Mouse (Mus musculus): ENCODE data around the gene Plscr3. TPM values are rescaled to one million over a fixed set of nuclear protein-coding genes. Genes with fewer than 3 reads are reported as not detected.

The Plscr3 gene
- 72.1 and 74.9 TPM in 2 replicates for polyA plus RNA-seq (2015; fragmentation: Nextera tagmentation; extraction: Ambion mirVana)

- peak within 1 kb of the TSS; percentile 85 for H3K9ac ChIP-seq (ENCODE audit: low read length)
- H3K4me1 ChIP-seq (ENCODE audit: control insufficient read depth, insufficient read depth, low read length) = peaks cover 19% of the 10 kb centered on the region
- H3K36me3 ChIP-seq (ENCODE audit: control insufficient read depth, insufficient read depth) = peaks cover 24% of the 10 kb centered on the region
- H3K9me3 ChIP-seq (replicated peaks; ENCODE audit: control insufficient read depth, low read length) = no peaks in the 10 kb centered on the region
- H3K4me2 ChIP-seq (ENCODE audit: low read depth, low read length) = peak within 1 kb of the TSS; percentile 78
- H3K4me3 ChIP-seq (ENCODE audit: low read length) = peak within 1 kb of the TSS; percentile 78
- H3K27ac ChIP-seq (ENCODE audit: low read length) = peak within 1 kb of the TSS; percentile 93
- WGBS = under 1% methylated on average over 38 of the region's 38 CpGs
- H3K27me3 ChIP-seq (ENCODE audit: control insufficient read depth, insufficient read depth, low read length) = no peaks in the 10 kb centered on the region
- peak; percentile 93 for ATAC-seq (replicated peaks; ENCODE audit: extremely low read depth, insufficient read depth, low FRiP score)
These were observed at the start of gene Plscr3 for GRCm38 (mm10) chr11:69846198-69846680. Gene Plscr3 (plus strand): TSS chr11:69846376.

GRCm38 (mm10) chr11:69797924-69798323 lies 48.3 kb upstream of the Plscr3 start:
- peaks cover 36% of the 10 kb centered on the region for H3K4me1 ChIP-seq (ENCODE audit: control insufficient read depth, insufficient read depth, low read length)
- H3K9ac ChIP-seq (ENCODE audit: low read length) = no peak overlapping the region
- no peaks in the 10 kb centered on the region for H3K36me3 ChIP-seq (ENCODE audit: control insufficient read depth, insufficient read depth)
- no peak for ATAC-seq (replicated peaks; ENCODE audit: extremely low read depth, insufficient read depth, low FRiP score)
- H3K27me3 ChIP-seq (ENCODE audit: control insufficient read depth, insufficient read depth, low read length) = 0 out of 2 replicates have a peak, but pooled peaks cover 2% of the 10 kb centered on the region
- H3K9me3 ChIP-seq (replicated peaks; ENCODE audit: control insufficient read depth, low read length) = no peaks in the 10 kb centered on the region
- H3K4me2 ChIP-seq (ENCODE audit: low read depth, low read length) = no peak overlapping the region
- WGBS = 67% methylated on average over 7 of the region's 7 CpGs
- no peak overlapping the region for H3K4me3 ChIP-seq (ENCODE audit: low read length)
- no peak overlapping the region for H3K27ac ChIP-seq (ENCODE audit: low read length)

GRCm38 (mm10) chr11:69799394-69800137 lies 46.6 kb upstream of the Plscr3 start:
- Histone ChIP-seq H3K9ac (ENCODE audit: low read length) (no peak overlapping the region), H3K4me3 (ENCODE audit: low read length) (no peak overlapping the region), H3K9me3 (replicated peaks; ENCODE audit: control insufficient read depth, low read length) (no peaks in the 10 kb centered on the region), H3K27ac (ENCODE audit: low read length) (peak overlapping the region; percentile 11; the same call in 1 of the 2 replicates), H3K4me1 (ENCODE audit: control insufficient read depth, insufficient read depth, low read length) (peaks cover 50% of the 10 kb centered on the region), H3K4me2 (ENCODE audit: low read depth, low read length) (peak overlapping the region; percentile 99), H3K36me3 (ENCODE audit: control insufficient read depth, insufficient read depth) (no peaks in the 10 kb centered on the region), H3K27me3 (ENCODE audit: control insufficient read depth, insufficient read depth, low read length) (peaks cover 4% of the 10 kb centered on the region)
- WGBS = 27% methylated on average over 12 of the region's 12 CpGs
- ATAC-seq (replicated peaks; ENCODE audit: extremely low read depth, insufficient read depth, low FRiP score) = no peak

- peak overlapping the region; percentile 74 for H3K4me3 ChIP-seq (ENCODE audit: low read length)
- peaks cover 6% of the 10 kb centered on the region for H3K27me3 ChIP-seq (ENCODE audit: control insufficient read depth, insufficient read depth, low read length)
- H3K4me2 ChIP-seq (ENCODE audit: low read depth, low read length) = peak overlapping the region; percentile 99
- peaks cover 50% of the 10 kb centered on the region for H3K4me1 ChIP-seq (ENCODE audit: control insufficient read depth, insufficient read depth, low read length)
- no peaks in the 10 kb centered on the region for H3K9me3 ChIP-seq (replicated peaks; ENCODE audit: control insufficient read depth, low read length)
- WGBS = 1% methylated on average over 11 of the region's 11 CpGs
- peak overlapping the region; percentile 59 for H3K9ac ChIP-seq (ENCODE audit: low read length)
- H3K36me3 ChIP-seq (ENCODE audit: control insufficient read depth, insufficient read depth) = no peaks in the 10 kb centered on the region
- peak overlapping the region; percentile 3; the same call in 1 of the 2 replicates for H3K27ac ChIP-seq (ENCODE audit: low read length)
- ATAC-seq (replicated peaks; ENCODE audit: extremely low read depth, insufficient read depth, low FRiP score) = no peak
These were observed 46.1 kb upstream of the Plscr3 start for GRCm38 (mm10) chr11:69800138-69800391.

GRCm38 (mm10) chr11:69800392-69801197 lies 45.6 kb upstream of the Plscr3 start:
- H3K36me3 ChIP-seq (ENCODE audit: control insufficient read depth, insufficient read depth) = no peaks in the 10 kb centered on the region
- WGBS = under 1% methylated on average over 36 of the region's 36 CpGs
- H3K4me2 ChIP-seq (ENCODE audit: low read depth, low read length) = peak overlapping the region; percentile 99
- peak overlapping the region; percentile 74 for H3K4me3 ChIP-seq (ENCODE audit: low read length)
- H3K27me3 ChIP-seq (ENCODE audit: control insufficient read depth, insufficient read depth, low read length) = peaks cover 7% of the 10 kb centered on the region
- peak overlapping the region; percentile 40 for H3K27ac ChIP-seq (ENCODE audit: low read length)
- H3K9me3 ChIP-seq (replicated peaks; ENCODE audit: control insufficient read depth, low read length) = no peaks in the 10 kb centered on the region
- H3K4me1 ChIP-seq (ENCODE audit: control insufficient read depth, insufficient read depth, low read length) = peaks cover 50% of the 10 kb centered on the region
- peak; percentile 10 for ATAC-seq (replicated peaks; ENCODE audit: extremely low read depth, insufficient read depth, low FRiP score)
- H3K9ac ChIP-seq (ENCODE audit: low read length) = peak overlapping the region; percentile 59

- H3K9ac ChIP-seq (ENCODE audit: low read length) = peak within 1 kb of the TSS; percentile 80
- H3K4me2 ChIP-seq (ENCODE audit: low read depth, low read length) = peak within 1 kb of the TSS; percentile 99
These were observed 44.7 kb upstream of the Plscr3 start, which contains the start of gene Fgf11 for GRCm38 (mm10) chr11:69801379-69801977. Gene Fgf11 (minus strand): TSS chr11:69801857.

GRCm38 (mm10) chr11:69802648-69803105 lies 43.5 kb upstream of the Plscr3 start:
- H3K9me3 ChIP-seq (replicated peaks; ENCODE audit: control insufficient read depth, low read length) = peaks cover 5% of the 10 kb centered on the region; the same call in 1 of the 2 replicates
- under 1% methylated on average over 33 of the region's 33 CpGs for WGBS
- peak overlapping the region; percentile 99 for H3K4me2 ChIP-seq (ENCODE audit: low read depth, low read length)
- peaks cover 50% of the 10 kb centered on the region for H3K4me1 ChIP-seq (ENCODE audit: control insufficient read depth, insufficient read depth, low read length)
- no peaks in the 10 kb centered on the region for H3K36me3 ChIP-seq (ENCODE audit: control insufficient read depth, insufficient read depth)
- H3K4me3 ChIP-seq (ENCODE audit: low read length) = peak overlapping the region; percentile 74
- peak overlapping the region; percentile 52; the same call in 1 of the 2 replicates for H3K27ac ChIP-seq (ENCODE audit: low read length)
- ATAC-seq (replicated peaks; ENCODE audit: extremely low read depth, insufficient read depth, low FRiP score) = no peak; the same call in 1 of the 2 replicates
- peaks cover 14% of the 10 kb centered on the region for H3K27me3 ChIP-seq (ENCODE audit: control insufficient read depth, insufficient read depth, low read length)
- peak overlapping the region; percentile 80 for H3K9ac ChIP-seq (ENCODE audit: low read length)

More at GRCm38 (mm10) chr11:69801379-69801977, 44.7 kb upstream of the Plscr3 start, which contains the start of gene Fgf11:
- ATAC-seq (replicated peaks; ENCODE audit: extremely low read depth, insufficient read depth, low FRiP score) = no peak
- H3K36me3 ChIP-seq (ENCODE audit: control insufficient read depth, insufficient read depth) = no peaks in the 10 kb centered on the region
- peaks cover 14% of the 10 kb centered on the region for H3K27me3 ChIP-seq (ENCODE audit: control insufficient read depth, insufficient read depth, low read length)
- WGBS = 3% methylated on average over 33 of the region's 33 CpGs
- H3K4me3 ChIP-seq (ENCODE audit: low read length) = peak within 1 kb of the TSS; percentile 74
- peaks cover 3% of the 10 kb centered on the region; the same call in 1 of the 2 replicates for H3K9me3 ChIP-seq (replicated peaks; ENCODE audit: control insufficient read depth, low read length)
- H3K27ac ChIP-seq (ENCODE audit: low read length) = peak within 1 kb of the TSS; percentile 52
- peaks cover 50% of the 10 kb centered on the region for H3K4me1 ChIP-seq (ENCODE audit: control insufficient read depth, insufficient read depth, low read length)

GRCm38 (mm10) chr11:69803328-69803727 lies 42.8 kb upstream of the Plscr3 start:
- whole genome bisulfite sequencing = 2% methylated on average over 12 of the region's 12 CpGs
- Histone ChIP-seq H3K9me3 (replicated peaks; ENCODE audit: control insufficient read depth, low read length) (peaks cover 5% of the 10 kb centered on the region; the same call in 1 of the 2 replicates), H3K27ac (ENCODE audit: low read length) (0 out of 2 replicates have a peak overlapping the region, but pooled peaks have one; percentile 37), H3K4me1 (ENCODE audit: control insufficient read depth, insufficient read depth, low read length) (peaks cover 50% of the 10 kb centered on the region), H3K9ac (ENCODE audit: low read length) (peak overlapping the region; percentile 80), H3K4me2 (ENCODE audit: low read depth, low read length) (peak overlapping the region; percentile 99), H3K27me3 (ENCODE audit: control insufficient read depth, insufficient read depth, low read length) (peaks cover 14% of the 10 kb centered on the region), H3K4me3 (ENCODE audit: low read length) (peak overlapping the region; percentile 74), H3K36me3 (ENCODE audit: control insufficient read depth, insufficient read depth) (no peaks in the 10 kb centered on the region)
- ATAC-seq (replicated peaks; ENCODE audit: extremely low read depth, insufficient read depth, low FRiP score) = peak; percentile 7; the same call in 1 of the 2 replicates
